Mouse (Mus musculus): ENCODE results near the gene Pstk. TPM values are rescaled to one million over a fixed set of nuclear protein-coding genes. Genes with fewer than 3 reads are reported as not detected.
"Not testable (repeated sequence)": the region's sequence is repeated elsewhere in the genome, so short reads cannot be mapped to it uniquely, and the experiment has no call there.

Gene Pstk
- polyA plus RNA-seq, 1 experiment from 2014 or later, result 45.9 TPM

- peaks cover 2% of the 10 kb centered on the region; the same call in 1 of the 2 replicates for H3K36me3 ChIP-seq
Observed at GRCm38 (mm10) chr7:131364131-131364530, 6.8 kb upstream of the Pstk start.

GRCm38 (mm10) chr7:131371470-131371860, 524 bp downstream of the Pstk start:
- peak overlapping the region; percentile 72 for H3K4me3 ChIP-seq (replicated peaks)
- H3K4me2 ChIP-seq (replicated peaks), result peak overlapping the region; percentile 61
- H3K9me3 ChIP-seq, result no peaks in the 10 kb centered on the region
- no peak; the same call in 1 of the 2 replicates for ATAC-seq
- H3K36me3 ChIP-seq, result peaks cover 5% of the 10 kb centered on the region; the same call in 1 of the 2 replicates
- H3K27ac ChIP-seq, result peak overlapping the region; percentile 92
- WGBS, result 8% methylated on average over 9 of the region's 9 CpGs
- H3K4me1 ChIP-seq (replicated peaks), result peaks cover 10% of the 10 kb centered on the region
- H3K27me3 ChIP-seq, result no peaks in the 10 kb centered on the region
- peak overlapping the region; percentile 90 for H3K9ac ChIP-seq (replicated peaks)

More at GRCm38 (mm10) chr7:131364131-131364530, 6.8 kb upstream of the Pstk start:
- peaks cover 18% of the 10 kb centered on the region for H3K4me1 ChIP-seq (replicated peaks)
- H3K27me3 ChIP-seq, result peaks cover 10% of the 10 kb centered on the region
- no peak overlapping the region for H3K4me3 ChIP-seq (replicated peaks)
- no peaks in the 10 kb centered on the region for H3K9me3 ChIP-seq
- WGBS, result 96% methylated on average over 8 of the region's 8 CpGs
- no peak for ATAC-seq
- no peak overlapping the region for H3K9ac ChIP-seq (replicated peaks)
- H3K4me2 ChIP-seq (replicated peaks), result no peak overlapping the region
- no peak overlapping the region for H3K27ac ChIP-seq

GRCm38 (mm10) chr7:131371880-131372651, 1.1 kb downstream of the Pstk start:
- H3K36me3 ChIP-seq, result peaks cover 5% of the 10 kb centered on the region; the same call in 1 of the 2 replicates
- ATAC-seq, result no peak
- H3K27ac ChIP-seq, result no peak overlapping the region
- H3K9me3 ChIP-seq, result no peaks in the 10 kb centered on the region
- H3K4me3 ChIP-seq (replicated peaks), result peak overlapping the region; percentile 72
- no peaks in the 10 kb centered on the region for H3K27me3 ChIP-seq
- 77% methylated on average over 9 of the region's 9 CpGs for WGBS
- peak overlapping the region; percentile 61 for H3K4me2 ChIP-seq (replicated peaks)
- H3K4me1 ChIP-seq (replicated peaks), result peaks cover 10% of the 10 kb centered on the region
- H3K9ac ChIP-seq (replicated peaks), result peak overlapping the region; percentile 90

- ATAC-seq; H3K27me3 ChIP-seq; H3K9me3 ChIP-seq; H3K9ac ChIP-seq (replicated peaks); H3K4me2 ChIP-seq (replicated peaks); H3K27ac ChIP-seq; H3K4me3 ChIP-seq (replicated peaks); H3K4me1 ChIP-seq (replicated peaks): not testable (repeated sequence)
- 90% methylated on average over 6 of the region's 7 CpGs for WGBS
- peaks cover 35% of the 10 kb centered on the region for H3K36me3 ChIP-seq
Observed at GRCm38 (mm10) chr7:131391761-131392160, 20.8 kb downstream of the Pstk start.

- Histone ChIP-seq H3K4me1 (replicated peaks) (peaks cover 41% of the 10 kb centered on the region), H3K4me3 (replicated peaks) (peak overlapping the region; percentile 99), H3K36me3 (no peaks in the 10 kb centered on the region), H3K27me3 (no peaks in the 10 kb centered on the region), H3K4me2 (replicated peaks) (peak overlapping the region; percentile 85), H3K9ac (replicated peaks) (peak overlapping the region; percentile 95), H3K9me3 (no peaks in the 10 kb centered on the region), H3K27ac (0 out of 2 replicates have a peak overlapping the region, but pooled peaks have one; percentile 80)
- ATAC-seq, result 0 out of 2 replicates have a peak, but pooled peaks have one; percentile 9
- 8% methylated on average over 16 of the region's 16 CpGs for WGBS
Observed at GRCm38 (mm10) chr7:131409321-131409987, 38.5 kb downstream of the Pstk start.

- no peaks in the 10 kb centered on the region for H3K9me3 ChIP-seq
- ATAC-seq, result peak; percentile 81; the same call in 1 of the 2 replicates
- H3K36me3 ChIP-seq, result no peaks in the 10 kb centered on the region
- H3K9ac ChIP-seq (replicated peaks), result peak overlapping the region; percentile 95
- H3K27ac ChIP-seq, result peak overlapping the region; percentile 80
- WGBS, result under 1% methylated on average over 38 of the region's 38 CpGs
- peak overlapping the region; percentile 99 for H3K4me3 ChIP-seq (replicated peaks)
- no peaks in the 10 kb centered on the region for H3K27me3 ChIP-seq
- H3K4me1 ChIP-seq (replicated peaks), result peaks cover 41% of the 10 kb centered on the region
- peak overlapping the region; percentile 85 for H3K4me2 ChIP-seq (replicated peaks)
Observed at GRCm38 (mm10) chr7:131409988-131410385, 39.0 kb downstream of the Pstk start.

- peak; percentile 98 for ATAC-seq
- Histone ChIP-seq H3K9me3 (no peaks in the 10 kb centered on the region), H3K9ac (replicated peaks) (peak within 1 kb of the TSS; percentile 95), H3K4me3 (replicated peaks) (peak within 1 kb of the TSS; percentile 99), H3K4me2 (replicated peaks) (peak within 1 kb of the TSS; percentile 85), H3K4me1 (replicated peaks) (peaks cover 41% of the 10 kb centered on the region), H3K27me3 (no peaks in the 10 kb centered on the region), H3K36me3 (no peaks in the 10 kb centered on the region), H3K27ac (peak within 1 kb of the TSS; percentile 80)
- WGBS, result under 1% methylated on average over 42 of the region's 42 CpGs
Observed at GRCm38 (mm10) chr7:131410416-131411058, 39.6 kb downstream of the Pstk start, which contains the start of the genes Ikzf5 and Acadsb. Gene Ikzf5, minus strand, starts transcription at chr7:131410521. Gene Acadsb, plus strand, starts transcription at chr7:131410601.

- Histone ChIP-seq H3K4me2 (replicated peaks) (peak overlapping the region; percentile 64), H3K9ac (replicated peaks) (peak overlapping the region; percentile 86), H3K27ac (no peak overlapping the region), H3K9me3 (no peaks in the 10 kb centered on the region), H3K4me3 (replicated peaks) (peak overlapping the region; percentile 99), H3K4me1 (replicated peaks) (peaks cover 41% of the 10 kb centered on the region), H3K27me3 (no peaks in the 10 kb centered on the region), H3K36me3 (no peaks in the 10 kb centered on the region)
- WGBS, result 70% methylated on average over 10 of the region's 10 CpGs
- ATAC-seq, result no peak
Observed at GRCm38 (mm10) chr7:131411221-131411940, 40.4 kb downstream of the Pstk start.

GRCm38 (mm10) chr7:131411941-131412270, 41.0 kb downstream of the Pstk start:
- no peak for ATAC-seq
- H3K9ac ChIP-seq (replicated peaks), result no peak overlapping the region
- no peaks in the 10 kb centered on the region for H3K9me3 ChIP-seq
- WGBS, result 74% methylated on average over 2 of the region's 2 CpGs
- H3K27ac ChIP-seq, result no peak overlapping the region
- H3K4me3 ChIP-seq (replicated peaks), result no peak overlapping the region
- no peaks in the 10 kb centered on the region for H3K36me3 ChIP-seq
- H3K4me2 ChIP-seq (replicated peaks), result peak overlapping the region; percentile 64
- H3K4me1 ChIP-seq (replicated peaks), result peaks cover 41% of the 10 kb centered on the region
- no peaks in the 10 kb centered on the region for H3K27me3 ChIP-seq

GRCm38 (mm10) chr7:131416742-131417141, 45.8 kb downstream of the Pstk start:
- not testable (repeated sequence) for H3K4me3 ChIP-seq (replicated peaks); H3K9ac ChIP-seq (replicated peaks); H3K27ac ChIP-seq; H3K27me3 ChIP-seq; H3K4me2 ChIP-seq (replicated peaks); H3K36me3 ChIP-seq; H3K9me3 ChIP-seq; ATAC-seq
- peaks cover 15% of the 10 kb centered on the region for H3K4me1 ChIP-seq (replicated peaks)

GRCm38 (mm10) chr7:131417605-131418004, 46.7 kb downstream of the Pstk start:
- H3K27ac ChIP-seq, result no peak overlapping the region
- peaks cover 6% of the 10 kb centered on the region for H3K4me1 ChIP-seq (replicated peaks)
- H3K9ac ChIP-seq (replicated peaks), result no peak overlapping the region
- no peak for ATAC-seq
- no peaks in the 10 kb centered on the region for H3K9me3 ChIP-seq
- no peaks in the 10 kb centered on the region for H3K36me3 ChIP-seq
- no peak overlapping the region for H3K4me2 ChIP-seq (replicated peaks)
- H3K4me3 ChIP-seq (replicated peaks), result no peak overlapping the region
- H3K27me3 ChIP-seq, result no peaks in the 10 kb centered on the region
